In the genomic region with DNA sequence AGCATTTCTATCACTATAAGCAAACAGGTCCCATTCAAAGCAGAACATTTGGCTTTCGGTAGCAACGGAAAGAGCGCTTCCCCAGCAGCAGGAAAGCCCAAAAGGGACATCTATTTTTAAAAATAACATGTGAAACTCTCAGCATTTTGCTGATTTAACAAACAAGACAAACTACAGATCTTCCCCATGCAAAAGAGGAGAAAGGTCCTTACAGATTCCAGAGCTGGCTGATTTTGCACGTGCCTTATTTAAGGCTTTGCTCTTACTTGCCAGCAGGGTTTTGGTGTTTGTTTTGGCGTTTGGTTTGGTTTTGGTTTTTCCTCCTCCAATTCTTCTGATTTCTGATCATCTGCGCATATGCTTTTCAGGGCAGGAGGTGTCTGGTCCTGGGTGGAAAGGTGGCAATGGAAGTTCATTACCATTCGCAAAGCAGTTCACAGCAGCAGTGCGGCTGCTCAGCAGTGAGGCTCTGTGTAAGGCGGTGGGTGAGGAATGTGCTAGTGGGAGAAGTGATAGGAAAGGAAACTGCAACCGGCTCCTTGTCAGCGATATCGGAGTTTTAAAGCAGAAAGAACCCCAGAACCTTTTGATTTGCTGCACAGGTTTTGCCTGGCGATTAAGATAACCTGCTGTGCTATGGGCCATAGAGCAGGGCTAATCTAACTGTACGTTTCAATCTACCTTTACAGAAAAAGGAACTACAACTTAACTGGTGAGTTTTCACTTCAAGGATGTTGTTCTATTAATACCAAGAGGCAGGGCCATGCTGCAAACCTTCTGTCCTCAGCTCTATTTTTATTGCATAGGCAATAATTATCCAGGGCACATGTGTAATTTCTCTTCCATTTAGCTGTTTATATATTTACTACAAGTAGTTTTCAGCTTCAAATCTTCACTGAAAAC, we compare ENCODE assay signal across 9 mouse cellular contexts. TPM values are rescaled to one million over a fixed set of nuclear protein-coding genes. Genes with fewer than 3 reads are reported as not detected.
DNase-seq lines count a peak whose midpoint lies in the region; ATAC-seq and TF ChIP-seq lines count a peak whose summit lies in the region.
"Had no signal": no experiment of that assay in that cellular context is flagged by ENCODE, and none has a peak within 500 bp of the region (broad histone marks: within the 10 kb centered on the region; RNA-seq: fewer than 3 reads in every experiment).

No protein-coding gene starts in this region.

- H3K27ac ChIP-seq in lung, embryonic 15.5 days: peak overlapping the region; percentile 11; the same call in 1 of the 2 replicates
- peak overlapping the region; percentile 75 for H3K27ac ChIP-seq in brown adipose tissue, adult 24 weeks (replicated peaks; ENCODE audit: low read depth, low read length)
- H3K27ac ChIP-seq in heart, embryonic 14.5 days (replicated peaks in 1 of 2; ENCODE audit: control insufficient read depth in 1 of 2, insufficient read depth in 1 of 2, low read depth in 2 of 2, low read length in 2 of 2): peak overlapping the region; percentile 77 to 88
- H3K27ac ChIP-seq in layer of hippocampus, adult 2 months: peak overlapping the region; percentile 70
- no peak overlapping the region for H3K27ac ChIP-seq in midbrain, embryonic 15.5 days
- H3K27ac ChIP-seq: midbrain, embryonic 12.5 days had no signal

- H3K4me3 ChIP-seq in lung, embryonic 15.5 days: peak overlapping the region; percentile 16; the same call in 1 of the 2 replicates
- peak overlapping the region; percentile 43 for H3K4me3 ChIP-seq in brown adipose tissue, adult 24 weeks (ENCODE audit: insufficient read depth, low read depth, low read length)
- H3K4me3 ChIP-seq in heart, embryonic 14.5 days (ENCODE audit: control insufficient read depth in 1 of 2, insufficient read depth in 1 of 2, low read depth in 1 of 2, low read length in 2 of 2): peak overlapping the region; percentile 36 to 40
- H3K4me3 ChIP-seq in layer of hippocampus, adult 2 months: peak overlapping the region; percentile 40
- H3K4me3 ChIP-seq in midbrain, embryonic 15.5 days: 0 out of 2 replicates have a peak overlapping the region, but pooled peaks have one; percentile 8
- H3K4me3 ChIP-seq: midbrain, embryonic 12.5 days had no signal

- no peak for ATAC-seq in lung, embryonic 15.5 days (ENCODE audit: borderline replicate concordance, extremely low read depth, low FRiP score, low TSS enrichment)
- no peak for ATAC-seq in heart, embryonic 14.5 days (ENCODE audit: insufficient number of reproducible peaks, insufficient read depth, low FRiP score, low read depth)
- ATAC-seq in midbrain, embryonic 15.5 days (replicated peaks): no peak

- WGBS in lung, embryonic 15.5 days: 18% methylated on average over 14 of the region's 14 CpGs
- WGBS in heart, embryonic 14.5 days: 9% methylated on average over 14 of the region's 14 CpGs
- 30% methylated on average over 14 of the region's 14 CpGs for WGBS in midbrain, embryonic 15.5 days

- no peaks in the 10 kb centered on the region for H3K36me3 ChIP-seq in lung, embryonic 15.5 days
- H3K36me3 ChIP-seq in heart, embryonic 14.5 days (ENCODE audit: control insufficient read depth, insufficient read depth, low read length): no peaks in the 10 kb centered on the region
- no peaks in the 10 kb centered on the region for H3K36me3 ChIP-seq in midbrain, embryonic 15.5 days (replicated peaks)
- H3K36me3 ChIP-seq: midbrain, embryonic 12.5 days had no signal

- peak overlapping the region; percentile 46 for H3K4me2 ChIP-seq in lung, embryonic 15.5 days
- peak overlapping the region; percentile 71 for H3K4me2 ChIP-seq in heart, embryonic 14.5 days (ENCODE audit: low read length)
- peak overlapping the region; percentile 27 for H3K4me2 ChIP-seq in midbrain, embryonic 15.5 days
- H3K4me2 ChIP-seq: midbrain, embryonic 12.5 days had no signal

- TF ChIP-seq CTCF in layer of hippocampus, adult 2 months (conservative IDR thresholded peaks at IDR 0.05): peak; percentile 38

- no peaks in the 10 kb centered on the region for H3K9me3 ChIP-seq in lung, embryonic 15.5 days
- H3K9me3 ChIP-seq in heart, embryonic 14.5 days (ENCODE audit: control insufficient read depth, low read length): no peaks in the 10 kb centered on the region
- H3K9me3 ChIP-seq in midbrain, embryonic 15.5 days: no peaks in the 10 kb centered on the region
- H3K9me3 ChIP-seq: midbrain, embryonic 12.5 days had no signal

- no peaks in the 10 kb centered on the region for H3K27me3 ChIP-seq in lung, embryonic 15.5 days
- H3K27me3 ChIP-seq in heart, embryonic 14.5 days (ENCODE audit: control insufficient read depth, insufficient read depth, low read length): no peaks in the 10 kb centered on the region
- no peaks in the 10 kb centered on the region for H3K27me3 ChIP-seq in midbrain, embryonic 15.5 days (replicated peaks)

- H3K9ac ChIP-seq in lung, embryonic 15.5 days: 0 out of 2 replicates have a peak overlapping the region, but pooled peaks have one; percentile 3
- peak overlapping the region; percentile 70 for H3K9ac ChIP-seq in heart, embryonic 14.5 days (ENCODE audit: low read length)
- H3K9ac ChIP-seq in midbrain, embryonic 15.5 days: no peak overlapping the region
- H3K9ac ChIP-seq: midbrain, embryonic 12.5 days had no signal

- DNase-seq in lung, adult 18-20 months: no peak
- no peak for DNase-seq in layer of hippocampus, adult 2 months (ENCODE audit: low spot score in 2 of 2)
- DNase-seq in adipocyte (ENCODE audit: low spot score): no peak
- no peak for DNase-seq in urinary bladder, postnatal 36 days (ENCODE audit: low spot score in 2 of 2)

- 0 out of 2 replicates have a peak, but pooled peaks cover 9% of the 10 kb centered on the region for H3K4me1 ChIP-seq in lung, embryonic 15.5 days
- H3K4me1 ChIP-seq in brown adipose tissue, adult 24 weeks (ENCODE audit: control insufficient read depth, insufficient read depth, insufficient read length, low read length): no peaks in the 10 kb centered on the region; the same call in 1 of the 2 replicates
- H3K4me1 ChIP-seq in heart, embryonic 14.5 days (ENCODE audit: control insufficient read depth in 2 of 2, insufficient read depth in 2 of 2, low read length in 2 of 2): peaks cover 0 to 13% of the 10 kb centered on the region in 2 experiments; a peak in 3 of 4 replicates
- no peaks in the 10 kb centered on the region for H3K4me1 ChIP-seq in midbrain, embryonic 15.5 days
- H3K4me1 ChIP-seq: midbrain, embryonic 12.5 days had no signal

RNA-seq across cellular contexts. Expression of a gene that starts 8.1 kb away (rescaled TPM):
- polyA plus RNA-seq in lung, embryonic 15.5 days (2015; fragmentation: Nextera tagmentation; extraction: Ambion mirVana): 26.9 and 29.2 TPM in 2 replicates
- 16.6 and 28.7 TPM in 2 replicates for polyA plus RNA-seq in brown adipose tissue, adult 24 weeks (2012; ENCODE audit: insufficient read depth, insufficient read length, missing spikeins)
- 35.3 and 38.6 TPM in 2 replicates for polyA plus RNA-seq in heart, embryonic 14.5 days (2014; fragmentation: Nextera tagmentation; extraction: Ambion mirVana)
- total RNA-seq in layer of hippocampus, adult 2 months (2021): 10 to 100 TPM; 62.0 to 62.1 TPM
- polyA plus RNA-seq in midbrain, embryonic 15.5 days (2015; fragmentation: Nextera tagmentation; extraction: Ambion mirVana): 25.2 and 28.7 TPM in 2 replicates

RNA-seq across cellular contexts. Expression of a gene that starts 54.4 kb away (rescaled TPM):
- not detected in 2 replicates for polyA plus RNA-seq in lung, embryonic 15.5 days (2015; fragmentation: Nextera tagmentation; extraction: Ambion mirVana)
- not detected in 2 replicates for polyA plus RNA-seq in brown adipose tissue, adult 24 weeks (2012; ENCODE audit: insufficient read depth, insufficient read length, missing spikeins)
- not detected in 2 replicates for polyA plus RNA-seq in heart, embryonic 14.5 days (2014; fragmentation: Nextera tagmentation; extraction: Ambion mirVana)
- total RNA-seq in layer of hippocampus, adult 2 months (2021): not detected
- polyA plus RNA-seq in midbrain, embryonic 15.5 days (2015; fragmentation: Nextera tagmentation; extraction: Ambion mirVana): not detected in 2 replicates
- polyA plus RNA-seq: midbrain, embryonic 12.5 days had no signal
